Mouse (Mus musculus): ENCODE results near the gene Itpr1.

DNA sequence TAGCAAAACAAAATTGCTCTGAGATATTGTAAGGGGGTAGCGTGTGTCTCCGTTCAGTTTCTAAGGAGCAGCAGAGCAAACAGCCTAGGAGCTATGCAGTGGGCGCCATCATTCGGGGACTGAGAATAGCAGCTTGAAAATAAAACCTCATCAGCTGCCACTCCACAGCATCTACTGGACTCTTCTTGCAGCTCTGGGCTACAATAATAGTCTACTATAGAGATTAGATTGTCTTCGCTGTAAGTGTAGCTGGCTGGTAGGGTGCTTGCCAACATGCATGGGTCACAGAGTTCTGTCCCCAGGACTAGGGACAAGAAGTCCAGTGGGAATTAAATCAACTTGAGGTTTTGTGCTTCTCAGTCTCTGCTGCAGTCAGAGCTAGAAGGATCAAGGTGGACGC lies 14.6 kb downstream of the Itpr1 start:
- TF ChIP-seq CTCF (IDR thresholded peaks at IDR 0.05; ENCODE audit: low read depth, low read length) = no peak
- no peak for TF ChIP-seq POLR2AphosphoS5 (IDR thresholded peaks at IDR 0.05; ENCODE audit: insufficient replicate concordance, low read depth, low read length)
- TF ChIP-seq TAL1 (conservative IDR thresholded peaks at IDR 0.05; ENCODE audit: low read depth, low read length) = no peak
- no peak for TF ChIP-seq GATA1 (IDR thresholded peaks at IDR 0.05; ENCODE audit: borderline replicate concordance, low read length)
- TF ChIP-seq GATA2 (IDR thresholded peaks at IDR 0.05; ENCODE audit: borderline replicate concordance, low read depth, low read length) = no peak
